Mouse (Mus musculus) cerebellum, adult 2 months (tissue): ENCODE results near the gene Carmil3.

ENCODE experiments used
- CTCF ChIP-seq: fragments of 200-500 bp; IDR thresholded peaks from 2 replicates; pipeline ENCODE4 v1.5.1; 2011; ENCODE audit warnings: low read depth, mild to moderate bottlenecking, control low read depth, low read length, moderate library complexity, borderline replicate concordance; ENCODE audit not compliant: insufficient read depth
- POLR2A ChIP-seq: fragments of 200-500 bp; IDR thresholded peaks from 2 replicates; pipeline ENCODE4 v1.6.1; 2011; ENCODE audit warnings: low read length, control low read depth, borderline replicate concordance; ENCODE audit not compliant: insufficient read depth

GRCm38 (mm10) chr14:55477421-55477820 lies 13.0 kb upstream of the Carmil3 start:
- no peak for TF ChIP-seq POLR2A
- no peak for TF ChIP-seq CTCF
